Mouse (Mus musculus) T-cell, adult 2 months (primary cell): ENCODE data around the gene Tfb2m.

ENCODE experiments used
- DNase-seq: peaks from one replicate; pipeline ENCODE4 v3.0.0; 2022; ENCODE audit warnings: low spot score

Gene Tfb2m

DNA sequence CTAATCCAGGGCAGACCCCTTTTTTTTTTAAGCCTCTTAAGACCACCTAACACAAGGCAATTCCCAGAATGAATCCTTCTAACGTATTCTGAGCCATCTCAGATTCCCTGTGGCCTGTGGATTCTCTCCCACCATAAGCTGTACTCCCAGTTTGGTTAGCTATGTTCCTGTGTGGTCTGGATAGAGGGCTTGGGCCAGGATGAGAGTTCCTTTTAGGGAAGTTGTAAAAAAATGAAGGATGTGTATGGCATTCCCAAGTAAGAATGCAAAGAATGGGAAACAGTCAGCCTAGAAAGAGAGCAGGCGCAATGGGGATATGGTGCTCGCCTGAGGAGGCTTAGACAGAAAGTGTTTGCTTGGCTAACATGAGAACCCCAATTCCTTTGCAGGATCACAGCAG is 46.8 kb downstream of the Tfb2m start:
- no peak for DNase-seq

DNA sequence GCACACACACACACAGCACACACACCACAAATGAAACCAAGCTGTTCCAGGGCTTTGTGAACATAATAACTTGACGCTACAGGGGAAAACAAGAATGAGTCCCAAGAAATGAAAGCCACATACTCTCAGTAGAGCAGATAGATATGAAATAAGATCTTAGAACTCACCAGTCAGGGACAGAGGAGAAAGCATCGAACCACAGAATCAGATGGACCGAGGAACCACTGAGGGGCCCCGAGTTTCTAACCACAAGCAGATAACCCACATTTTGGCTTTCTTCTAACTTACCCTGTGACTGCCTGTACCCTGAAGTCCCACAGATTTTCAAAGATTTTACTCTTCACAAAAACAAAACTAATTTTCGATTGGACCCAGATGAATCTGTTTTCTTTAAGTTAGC is 53.2 kb downstream of the Tfb2m start:
- no peak for DNase-seq

DNA sequence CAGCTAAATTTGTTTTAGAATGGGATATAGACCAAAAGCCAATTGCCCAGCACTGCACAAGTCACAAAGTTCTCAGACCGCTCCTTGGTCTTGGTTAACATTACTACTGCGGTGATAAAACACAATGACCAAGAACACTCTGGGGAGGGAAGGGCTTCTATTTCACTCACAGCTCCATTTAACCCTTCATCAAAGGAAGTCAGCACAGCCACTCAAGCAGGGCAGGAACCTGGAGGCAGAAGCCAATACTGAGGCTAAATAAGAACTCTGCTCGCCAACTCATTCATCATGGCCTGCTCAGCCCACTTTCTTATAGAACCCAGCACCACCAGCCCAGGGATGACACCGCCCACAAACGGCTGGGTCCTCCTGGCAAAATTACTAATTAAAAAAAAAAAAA is 57.5 kb downstream of the Tfb2m start:
- DNase-seq, result no peak

DNA sequence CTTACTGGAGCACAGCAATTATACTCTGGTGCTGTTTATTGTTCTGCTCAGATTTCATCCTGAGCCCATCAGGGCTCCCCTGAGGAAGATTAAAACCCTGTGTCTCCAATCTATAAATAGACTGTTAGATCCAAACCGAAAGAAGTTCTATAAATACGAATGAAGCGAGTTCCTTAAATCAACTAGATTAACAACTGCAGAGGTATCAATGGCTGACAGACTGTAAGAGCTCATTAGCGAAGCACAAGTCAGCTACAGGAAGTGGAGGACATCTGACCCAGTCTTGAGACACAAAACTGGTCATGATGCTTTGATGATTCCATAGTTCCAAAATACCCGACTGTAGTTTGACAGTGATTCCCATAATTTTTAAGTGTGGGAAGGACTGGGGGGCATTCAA is 58.1 kb downstream of the Tfb2m start:
- DNase-seq, result no peak

GRCm38 (mm10) chr1:179487238-179487637 is 58.8 kb downstream of the Tfb2m start:
- no peak for DNase-seq

DNA sequence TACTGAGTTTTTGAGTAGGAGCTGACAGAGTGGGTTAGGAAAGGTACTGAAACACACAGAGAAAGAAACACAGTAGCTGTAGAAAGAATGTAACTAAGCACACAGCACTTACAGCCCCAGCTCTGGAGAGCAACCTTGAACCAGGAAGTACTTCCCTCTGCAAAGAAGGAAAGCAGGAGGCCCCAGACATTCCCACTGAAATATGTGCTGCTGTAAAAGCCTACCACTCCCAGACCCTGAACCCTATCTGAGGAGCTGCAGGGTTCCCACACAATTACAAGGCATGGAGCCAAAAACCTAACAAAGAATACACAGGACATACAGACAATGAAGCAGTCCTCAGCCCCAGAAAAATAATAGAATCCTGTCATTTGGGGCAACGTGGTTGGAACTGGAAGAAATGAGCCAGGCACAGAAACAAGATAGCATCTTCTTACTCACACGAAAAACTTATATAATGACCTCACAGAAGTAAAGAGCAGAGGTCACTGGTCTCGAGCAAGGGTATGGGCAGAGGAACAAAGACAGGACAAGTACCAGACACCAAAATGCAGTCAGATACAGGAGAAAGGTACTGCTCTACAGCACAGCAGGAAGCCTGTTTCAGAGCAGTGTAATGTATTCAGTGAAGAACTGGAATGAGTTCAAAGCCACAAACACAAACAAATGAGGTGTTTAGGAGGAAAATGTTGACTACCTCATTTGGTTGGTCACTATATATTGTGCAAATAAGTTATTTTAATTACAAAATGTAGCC is 60.1 kb downstream of the Tfb2m start:
- no peak for DNase-seq

GRCm38 (mm10) chr1:179480862-179481261 is 65.2 kb downstream of the Tfb2m start:
- DNase-seq, result no peak
